Mouse (Mus musculus) midbrain, embryonic 16.5 days (tissue): ENCODE measurements around the gene A930017K11Rik. TPM values are rescaled to one million over a fixed set of nuclear protein-coding genes. Genes with fewer than 3 reads are reported as not detected.

Experiments used
- ATAC-seq: fragments of 200-750 bp; cut with Nextera tagmentation; 2 replicates; pipeline ENCODE4 v1.8.0; 2017; ENCODE audit warnings: moderate TSS enrichment
- H3K27ac ChIP-seq: fragments of 300-500 bp; sonication (generic); 2 replicates; pipeline ENCODE4 v1.5.1; 2014; ENCODE audit warnings: mild to moderate bottlenecking, low read length, mixed read lengths
- H3K27me3 ChIP-seq: fragments of 300-500 bp; sonication (generic); 2 replicates; pipeline ENCODE4 v1.6.1; 2014; ENCODE audit warnings: low read depth, low read length, mixed read lengths; ENCODE audit not compliant: control insufficient read depth, insufficient read depth
- H3K36me3 ChIP-seq: fragments of 300-500 bp; sonication (generic); 2 replicates; pipeline ENCODE4 v1.6.1; 2014; ENCODE audit warnings: mild to moderate bottlenecking, low read length, moderate library complexity, mixed read lengths; ENCODE audit not compliant: control insufficient read depth, insufficient read depth
- H3K4me1 ChIP-seq: fragments of 300-500 bp; sonication (generic); 2 replicates; pipeline ENCODE4 v1.6.1; 2014; ENCODE audit warnings: mild to moderate bottlenecking, low read length, mixed read lengths; ENCODE audit not compliant: control insufficient read depth, insufficient read depth
- H3K4me2 ChIP-seq: fragments of 300-500 bp; sonication (generic); 2 replicates; pipeline ENCODE4 v1.6.1; 2014; ENCODE audit warnings: mild to moderate bottlenecking, low read length, mixed read lengths
- H3K4me3 ChIP-seq: fragments of 300-500 bp; sonication (generic); 2 replicates; pipeline ENCODE4 v1.5.1; 2014; ENCODE audit warnings: low read depth, mild to moderate bottlenecking, low read length, moderate library complexity, mixed read lengths
- H3K9ac ChIP-seq: fragments of 300-500 bp; sonication (generic); 2 replicates; pipeline ENCODE4 v1.6.1; 2014; ENCODE audit warnings: low read depth, low read length, mixed read lengths
- H3K9me3 ChIP-seq: fragments of 300-500 bp; sonication (generic); replicated peaks from 2 replicates; pipeline ENCODE4 v1.6.1; 2014; ENCODE audit warnings: mild to moderate bottlenecking, low read length, mixed read lengths; ENCODE audit not compliant: control insufficient read depth, poor library complexity, severe bottlenecking
- WGBS: fragments of 180-500 bp; shearing (Covaris S2); extraction: QIAGEN DNeasy Blood & Tissue Kit; methylation state at CpG from one replicate; pipeline ENCODE4 v1.1.7; 2014; 5-methylcytosine and 5-hydroxymethylcytosine counted together
- polyA plus RNA-seq: library from polyadenylated mRNA; unstranded; fragments of >200 nt; fragmentation: Nextera tagmentation; extraction: Ambion mirVana; gene quantifications from 2 replicates; pipeline ENCODE4 v1.2.1, GENCODE M21; 2015

Gene A930017K11Rik
- polyA plus RNA-seq, 1 experiment from 2014 or later: 3.1 TPM

GRCm38 (mm10) chr17:25945517-25946155 lies 6.7 kb downstream of the A930017K11Rik start:
- no peaks in the 10 kb centered on the region for H3K36me3 ChIP-seq
- H3K4me2 ChIP-seq: no peak overlapping the region
- H3K4me3 ChIP-seq: no peak overlapping the region
- no peaks in the 10 kb centered on the region for H3K9me3 ChIP-seq
- peaks cover 11% of the 10 kb centered on the region for H3K27me3 ChIP-seq
- ATAC-seq: no peak
- H3K9ac ChIP-seq: no peak overlapping the region
- WGBS: 53% methylated on average over 9 of the region's 9 CpGs
- H3K4me1 ChIP-seq: peaks cover 12% of the 10 kb centered on the region
- no peak overlapping the region for H3K27ac ChIP-seq

- no peak within 1 kb of the TSS for H3K27ac ChIP-seq
- WGBS: 45% methylated on average over 5 of the region's 6 CpGs
- no peak within 1 kb of the TSS for H3K4me3 ChIP-seq
- H3K4me2 ChIP-seq: no peak within 1 kb of the TSS
- H3K9me3 ChIP-seq: no peaks in the 10 kb centered on the region
- peaks cover 14% of the 10 kb centered on the region for H3K4me1 ChIP-seq
- no peak within 1 kb of the TSS for H3K9ac ChIP-seq
- H3K27me3 ChIP-seq: no peaks in the 10 kb centered on the region; the same call in 1 of the 2 replicates
- ATAC-seq: no peak
- no peaks in the 10 kb centered on the region for H3K36me3 ChIP-seq
Measured at GRCm38 (mm10) chr17:25944366-25945163, 7.8 kb downstream of the A930017K11Rik start, which contains the start of the genes Pigq and Nhlrc4. Gene Pigq, minus strand, starts transcription at chr17:25944936. Gene Nhlrc4, minus strand, starts transcription at chr17:25944961.

DNA sequence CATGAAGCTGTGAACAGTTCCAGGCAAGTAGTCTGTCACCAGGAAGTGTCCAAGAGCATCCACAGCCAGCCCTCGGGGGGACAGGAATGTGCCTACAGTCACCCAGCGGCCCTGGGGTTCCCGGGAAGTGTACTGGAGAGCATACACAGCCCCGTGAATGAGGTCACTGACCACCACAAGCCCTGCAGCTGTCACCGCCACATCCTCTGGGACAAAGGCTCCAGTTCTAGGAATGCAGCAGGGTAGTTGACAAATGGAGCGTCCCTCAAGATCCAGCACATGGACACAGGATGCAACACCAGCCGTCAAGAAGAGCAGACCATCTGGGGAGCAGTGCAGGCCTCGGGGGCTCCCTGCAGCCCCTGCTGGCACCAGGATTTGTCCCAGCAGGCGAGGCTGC lies 8.6 kb downstream of the A930017K11Rik start:
- Histone ChIP-seq H3K4me1 (peaks cover 14% of the 10 kb centered on the region), H3K4me2 (no peak overlapping the region), H3K27ac (no peak overlapping the region), H3K4me3 (no peak overlapping the region), H3K9me3 (no peaks in the 10 kb centered on the region), H3K9ac (no peak overlapping the region), H3K36me3 (no peaks in the 10 kb centered on the region), H3K27me3 (no peaks in the 10 kb centered on the region)
- no peak for ATAC-seq
- 74% methylated on average over 9 of the region's 9 CpGs for WGBS

DNA sequence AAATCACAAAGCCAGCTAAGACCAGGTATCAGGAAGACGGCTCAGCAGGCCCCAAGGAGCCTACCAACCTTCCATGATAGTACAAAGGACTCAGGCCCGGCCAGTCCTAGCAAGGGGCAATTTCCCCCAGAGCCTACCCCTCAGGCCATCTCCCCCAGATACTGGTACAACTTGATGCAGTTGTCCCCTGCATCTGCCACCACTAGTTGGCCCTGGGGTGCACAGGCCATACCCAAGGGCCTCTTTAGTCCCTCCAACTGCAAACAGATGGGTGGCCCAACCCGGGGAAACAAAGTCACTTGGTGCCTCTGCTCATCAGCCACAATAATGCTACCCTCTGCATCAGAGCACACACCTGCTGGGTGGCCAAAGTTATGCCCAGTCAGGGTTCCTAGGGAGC lies 9.1 kb downstream of the A930017K11Rik start:
- ATAC-seq: no peak
- Histone ChIP-seq H3K4me3 (no peak overlapping the region), H3K27me3 (no peaks in the 10 kb centered on the region), H3K27ac (no peak overlapping the region), H3K9ac (no peak overlapping the region), H3K9me3 (no peaks in the 10 kb centered on the region), H3K4me2 (no peak overlapping the region), H3K36me3 (no peaks in the 10 kb centered on the region), H3K4me1 (peaks cover 14% of the 10 kb centered on the region)
- 80% methylated on average over 3 of the region's 3 CpGs for WGBS

DNA sequence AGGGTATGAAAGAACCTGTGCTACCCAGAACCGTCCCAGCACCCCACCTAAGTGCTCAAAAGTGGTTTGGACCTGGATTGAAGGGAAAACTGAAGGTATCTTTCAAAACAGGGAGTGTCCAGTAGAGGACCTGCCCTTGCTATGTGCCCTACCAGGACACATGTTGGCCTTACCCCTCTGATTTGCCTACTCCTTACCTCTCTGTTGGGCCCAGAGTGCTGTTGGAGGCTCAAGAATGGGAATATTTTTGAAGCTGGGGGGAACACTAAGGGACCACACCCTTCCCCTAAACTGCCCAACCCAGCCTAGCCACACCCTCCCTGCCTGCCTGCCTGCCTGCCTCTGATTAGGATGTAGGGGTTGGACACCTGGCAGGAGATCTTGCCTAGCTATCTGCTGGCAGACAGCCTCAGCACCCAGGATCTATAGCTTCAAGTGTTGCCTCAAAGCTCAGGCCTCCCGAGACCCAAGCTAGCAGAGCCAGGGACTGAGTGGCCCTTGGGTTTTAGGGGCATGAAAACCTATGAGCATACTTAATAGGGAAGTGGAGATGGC lies 9.7 kb downstream of the A930017K11Rik start:
- Histone ChIP-seq H3K27me3 (no peaks in the 10 kb centered on the region), H3K9ac (no peak overlapping the region), H3K27ac (no peak overlapping the region), H3K36me3 (no peaks in the 10 kb centered on the region), H3K4me2 (no peak overlapping the region), H3K4me3 (no peak overlapping the region), H3K4me1 (peaks cover 14% of the 10 kb centered on the region), H3K9me3 (no peaks in the 10 kb centered on the region)
- no peak for ATAC-seq
- 96% methylated on average over 2 of the region's 2 CpGs for WGBS

GRCm38 (mm10) chr17:25941511-25942241 lies 10.7 kb downstream of the A930017K11Rik start:
- H3K4me3 ChIP-seq: peak overlapping the region; percentile 91
- peaks cover 14% of the 10 kb centered on the region for H3K4me1 ChIP-seq
- H3K36me3 ChIP-seq: no peaks in the 10 kb centered on the region
- H3K9me3 ChIP-seq: no peaks in the 10 kb centered on the region
- WGBS: 3% methylated on average over 54 of the region's 54 CpGs
- H3K9ac ChIP-seq: peak overlapping the region; percentile 99
- peak overlapping the region; percentile 85 for H3K4me2 ChIP-seq
- ATAC-seq: peak; percentile 65
- H3K27me3 ChIP-seq: no peaks in the 10 kb centered on the region
- peak overlapping the region; percentile 83 for H3K27ac ChIP-seq

GRCm38 (mm10) chr17:25934526-25934925 lies 17.8 kb downstream of the A930017K11Rik start:
- Histone ChIP-seq H3K9ac (no peak overlapping the region), H3K4me2 (no peak overlapping the region), H3K27me3 (no peaks in the 10 kb centered on the region), H3K4me3 (no peak overlapping the region), H3K36me3 (peaks cover 36% of the 10 kb centered on the region), H3K27ac (no peak overlapping the region), H3K4me1 (no peaks in the 10 kb centered on the region), H3K9me3 (no peaks in the 10 kb centered on the region)
- 91% methylated on average over 1 of the region's 1 CpGs for WGBS
- ATAC-seq: no peak

DNA sequence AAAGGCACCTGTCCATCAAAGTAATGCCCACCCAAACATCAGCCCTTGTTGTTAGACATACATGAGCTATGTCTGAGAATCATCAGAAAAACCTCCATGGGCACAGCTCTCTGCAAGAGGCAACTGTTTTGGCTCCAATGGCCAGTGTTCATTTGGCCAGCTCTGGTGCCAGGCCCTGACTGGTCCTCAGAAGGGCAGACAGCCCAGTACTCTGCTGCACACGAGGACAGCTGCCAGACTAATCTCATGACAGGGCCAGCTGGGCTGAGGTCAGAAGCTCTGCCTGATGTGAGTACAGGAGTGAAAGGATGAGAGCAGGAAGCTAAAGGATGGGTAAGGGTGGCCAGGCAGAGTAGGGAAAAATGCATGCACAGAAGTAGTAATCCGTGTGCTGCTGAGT lies 27.0 kb downstream of the A930017K11Rik start:
- Histone ChIP-seq H3K27me3 (no peaks in the 10 kb centered on the region), H3K9me3 (no peaks in the 10 kb centered on the region), H3K27ac (no peak overlapping the region), H3K4me1 (no peaks in the 10 kb centered on the region), H3K36me3 (peaks cover 5% of the 10 kb centered on the region), H3K4me2 (no peak overlapping the region), H3K4me3 (no peak overlapping the region), H3K9ac (no peak overlapping the region)
- ATAC-seq: no peak
- WGBS: 76% methylated on average over 2 of the region's 2 CpGs
